ENCODE assay signal across 21 mouse cellular contexts in the genomic region with DNA sequence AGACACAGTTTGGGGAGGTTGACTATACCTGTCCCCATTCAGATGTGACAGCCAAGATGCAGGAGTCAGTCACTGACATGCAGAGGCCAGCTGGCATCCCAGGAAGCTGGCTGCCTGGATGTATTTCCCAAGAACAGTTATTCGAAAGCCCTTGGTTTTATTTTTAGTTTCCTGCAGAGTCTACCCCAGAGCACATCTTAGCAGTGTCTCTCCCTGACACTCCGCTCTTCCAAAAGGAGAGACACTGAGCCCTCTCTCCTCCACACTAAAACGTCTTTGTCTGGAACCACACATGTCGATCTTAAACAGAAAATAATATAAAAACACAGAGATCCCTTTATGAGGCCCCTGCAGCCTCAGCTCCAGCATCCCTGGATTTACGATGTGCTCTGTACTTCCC. TPM values are rescaled to one million over a fixed set of nuclear protein-coding genes. Genes with fewer than 3 reads are reported as not detected.
DNase-seq lines count a peak whose midpoint lies in the region; ATAC-seq lines count a peak whose summit lies in the region.
"Had no signal": no experiment of that assay in that cellular context is flagged by ENCODE, and none has a peak within 500 bp of the region (broad histone marks: within the 10 kb centered on the region; RNA-seq: fewer than 3 reads in every experiment).

No protein-coding gene starts in this region.

- no peak overlapping the region for H3K27ac ChIP-seq in limb, embryonic 13.5 days
- H3K27ac ChIP-seq: embryonic facial prominence, embryonic 15.5 days; forebrain, embryonic 10.5 days; heart, adult 2 months; hindbrain, embryonic 10.5 days; hindbrain, embryonic 14.5 days had no signal

- intact Hi-C loops in left cerebral cortex, postnatal 14 days (cut with DNase I), result no loop called here
- intact Hi-C loops in left cerebral cortex, postnatal 36 days (cut with DNase I), result no loop called here

- WGBS in limb, embryonic 13.5 days, result 27% methylated on average over 5 of the region's 5 CpGs

- H3K4me3 ChIP-seq in limb, embryonic 13.5 days, result no peak overlapping the region
- H3K4me3 ChIP-seq: embryonic facial prominence, embryonic 15.5 days; erythroblast, embryonic 14.5 days; forebrain, embryonic 10.5 days; heart, adult 2 months; heart, embryonic 12.5 days; hindbrain, embryonic 10.5 days had no signal

- H3K9ac ChIP-seq in limb, embryonic 13.5 days, result no peak overlapping the region
- H3K9ac ChIP-seq: embryonic facial prominence, embryonic 15.5 days; heart, embryonic 12.5 days; hindbrain, embryonic 14.5 days had no signal

- peak overlapping the region; percentile 16 for H3K4me2 ChIP-seq in limb, embryonic 13.5 days (replicated peaks)
- H3K4me2 ChIP-seq: embryonic facial prominence, embryonic 15.5 days; heart, embryonic 12.5 days; hindbrain, embryonic 14.5 days had no signal

- DNase-seq in left cerebral cortex, postnatal 14 days (ENCODE audit: low spot score in 2 of 2), result peak; percentile 3 to 9
- no peak for DNase-seq in left cerebral cortex, postnatal 36 days (ENCODE audit: low spot score in 2 of 2)
- peak; percentile 8 to 11 for DNase-seq in right cerebral cortex, adult 2 months (ENCODE audit: low spot score in 2 of 2)
- DNase-seq in right cerebral cortex, postnatal 25 days, result no peak
- DNase-seq in lung, adult 18-20 months, result no peak
- DNase-seq: adrenal gland, adult 8-10 months; adrenal gland, postnatal 36 days; cerebellum, adult 11 months; cerebellum, adult 8-10 months; cerebellum, postnatal 14 days; heart, adult 2 months had no signal

- no peaks in the 10 kb centered on the region for H3K36me3 ChIP-seq in limb, embryonic 13.5 days
- H3K36me3 ChIP-seq: embryonic facial prominence, embryonic 15.5 days; forebrain, embryonic 10.5 days; heart, embryonic 12.5 days; hindbrain, embryonic 10.5 days had no signal

- ATAC-seq in limb, embryonic 13.5 days (ENCODE audit: low FRiP score, low read depth), result peak; percentile 51; the same call in 1 of the 2 replicates
- ATAC-seq: forebrain, embryonic 14.5 days had no signal

- peaks cover 14% of the 10 kb centered on the region for H3K4me1 ChIP-seq in limb, embryonic 13.5 days
- H3K4me1 ChIP-seq: embryonic facial prominence, embryonic 15.5 days; heart, embryonic 12.5 days had no signal

- no peaks in the 10 kb centered on the region for H3K27me3 ChIP-seq in limb, embryonic 13.5 days
- H3K27me3 ChIP-seq: embryonic facial prominence, embryonic 15.5 days; heart, embryonic 12.5 days had no signal

- no peaks in the 10 kb centered on the region for H3K9me3 ChIP-seq in limb, embryonic 13.5 days
- H3K9me3 ChIP-seq: embryonic facial prominence, embryonic 15.5 days; forebrain, embryonic 10.5 days; heart, embryonic 12.5 days; hindbrain, embryonic 10.5 days had no signal

RNA-seq across cellular contexts. Expression of gene Pthlh, which starts 44.9 kb away (rescaled TPM):
- 1 to 10 TPM; 3.7 to 3.8 TPM for total RNA-seq in left cerebral cortex, postnatal 14 days (2021)
- 1 to 10 TPM; 4.9 TPM for total RNA-seq in left cerebral cortex, postnatal 36 days (2021)
- 13.6 and 16.0 TPM in 2 replicates for polyA plus RNA-seq in limb, embryonic 13.5 days (2015; fragmentation: Nextera tagmentation; extraction: Ambion mirVana)
- total RNA-seq: common myeloid progenitor, adult 5-6 weeks; ES-E14 had no signal
- polyA plus RNA-seq: erythroblast, embryonic 14.5 days had no signal

Comparison
In these comparisons a context has a peak if more than half of its experiments do, and no peak if none do; other contexts are left out.
1. DNase-seq: peak in left cerebral cortex, postnatal 14 days (2 of 2) and right cerebral cortex, adult 2 months (2 of 2); none in left cerebral cortex, postnatal 36 days (0 of 2), right cerebral cortex, postnatal 25 days (single experiment) and lung, adult 18-20 months (0 of 2).